Mouse (Mus musculus) stomach, embryonic 14.5 days (tissue): ENCODE results near the gene Derl3. TPM values are rescaled to one million over a fixed set of nuclear protein-coding genes. Genes with fewer than 3 reads are reported as not detected.

Experiments
- ATAC-seq: fragments of 200-750 bp; cut with Nextera tagmentation; 2 replicates; pipeline ENCODE4 v1.8.0; 2017; ENCODE audit warnings: low read depth, moderate TSS enrichment; ENCODE audit not compliant: insufficient number of reproducible peaks, insufficient read depth, low FRiP score
- H3K27ac ChIP-seq: fragments of 300-500 bp; sonication (generic); 2 replicates; pipeline ENCODE4 v1.5.1; 2014; ENCODE audit warnings: mild to moderate bottlenecking, low read length, moderate library complexity, mixed read lengths
- H3K27me3 ChIP-seq: fragments of 300-500 bp; sonication (generic); 2 replicates; pipeline ENCODE4 v1.6.1; 2014; ENCODE audit warnings: low read length, control low read depth, mixed read lengths; ENCODE audit not compliant: control insufficient read depth, insufficient read depth
- H3K36me3 ChIP-seq: fragments of 300-500 bp; sonication (generic); 2 replicates; pipeline ENCODE4 v1.6.1; 2014; ENCODE audit warnings: mild to moderate bottlenecking, control low read depth, low read length, moderate library complexity, mixed read lengths; ENCODE audit not compliant: control insufficient read depth, insufficient read depth
- H3K4me1 ChIP-seq: fragments of 300-500 bp; sonication (generic); 2 replicates; pipeline ENCODE4 v1.6.1; 2014; ENCODE audit warnings: low read length, control low read depth, mixed read lengths; ENCODE audit not compliant: control insufficient read depth, insufficient read depth
- H3K4me2 ChIP-seq: fragments of 300-500 bp; sonication (generic); replicated peaks from 2 replicates; pipeline ENCODE4 v1.6.1; 2014; ENCODE audit warnings: low read depth, low read length, control low read depth
- H3K4me3 ChIP-seq: fragments of 300-500 bp; sonication (generic); 2 replicates; pipeline ENCODE4 v1.5.1; 2014; ENCODE audit warnings: low read depth, low read length, control low read depth
- H3K9ac ChIP-seq: fragments of 300-500 bp; sonication (generic); replicated peaks from 2 replicates; pipeline ENCODE4 v1.6.1; 2014; ENCODE audit warnings: low read depth, mild to moderate bottlenecking, control low read depth, low read length, moderate library complexity, mixed read lengths
- H3K9me3 ChIP-seq: fragments of 300-500 bp; sonication (generic); 2 replicates; pipeline ENCODE4 v1.6.1; 2016; ENCODE audit warnings: low read depth, low read length, control low read depth; ENCODE audit not compliant: control insufficient read depth
- WGBS: fragments of 180-500 bp; shearing (Covaris S2); extraction: QIAGEN DNeasy Blood & Tissue Kit; methylation state at CpG from one replicate; pipeline ENCODE4 v1.1.7; 2014; 5-methylcytosine and 5-hydroxymethylcytosine counted together
- polyA plus RNA-seq: library from polyadenylated mRNA; unstranded; fragments of >200 nt; fragmentation: Nextera tagmentation; extraction: Ambion mirVana; gene quantifications from 2 replicates; pipeline ENCODE4 v1.2.1, GENCODE M21; 2014

The Derl3 gene
- polyA plus RNA-seq, 1 experiment from 2014 or later, result 2.3 TPM

GRCm38 (mm10) chr10:75924324-75924723 is 31.1 kb downstream of the Derl3 start:
- H3K4me1 ChIP-seq, result peaks cover 18% of the 10 kb centered on the region; the same call in 1 of the 2 replicates
- H3K4me3 ChIP-seq, result no peak overlapping the region
- H3K27ac ChIP-seq, result no peak overlapping the region
- WGBS, result 56% methylated on average over 2 of the region's 2 CpGs
- H3K36me3 ChIP-seq, result peaks cover 27% of the 10 kb centered on the region
- ATAC-seq, result no peak
- H3K9ac ChIP-seq, result no peak overlapping the region
- no peaks in the 10 kb centered on the region for H3K9me3 ChIP-seq
- no peaks in the 10 kb centered on the region for H3K27me3 ChIP-seq
- H3K4me2 ChIP-seq, result no peak overlapping the region

GRCm38 (mm10) chr10:75926396-75926795 is 33.2 kb downstream of the Derl3 start:
- ATAC-seq, result no peak
- Histone ChIP-seq H3K9me3 (no peaks in the 10 kb centered on the region), H3K4me2 (no peak overlapping the region), H3K27me3 (no peaks in the 10 kb centered on the region), H3K4me3 (no peak overlapping the region), H3K27ac (no peak overlapping the region), H3K9ac (no peak overlapping the region), H3K4me1 (peaks cover 23% of the 10 kb centered on the region), H3K36me3 (peaks cover 27% of the 10 kb centered on the region)
- WGBS, result 77% methylated on average over 13 of the region's 13 CpGs

- Histone ChIP-seq H3K9me3 (no peaks in the 10 kb centered on the region), H3K9ac (no peak overlapping the region), H3K27me3 (no peaks in the 10 kb centered on the region), H3K36me3 (peaks cover 11% of the 10 kb centered on the region; the same call in 1 of the 2 replicates), H3K4me2 (peak overlapping the region; percentile 91), H3K4me1 (peaks cover 24% of the 10 kb centered on the region), H3K27ac (no peak overlapping the region), H3K4me3 (no peak overlapping the region)
- peak; percentile 19; the same call in 1 of the 2 replicates for ATAC-seq
- WGBS, result 18% methylated on average over 6 of the region's 6 CpGs
Measured at GRCm38 (mm10) chr10:75930304-75930703, 37.1 kb downstream of the Derl3 start.

GRCm38 (mm10) chr10:75931311-75931710 is 38.1 kb downstream of the Derl3 start:
- Histone ChIP-seq H3K27me3 (no peaks in the 10 kb centered on the region), H3K27ac (no peak overlapping the region), H3K36me3 (peaks cover 6% of the 10 kb centered on the region; the same call in 1 of the 2 replicates), H3K9ac (0 out of 2 replicates have a peak overlapping the region, but pooled peaks have one; percentile 83), H3K9me3 (no peaks in the 10 kb centered on the region), H3K4me2 (peak overlapping the region; percentile 91), H3K4me1 (peaks cover 24% of the 10 kb centered on the region), H3K4me3 (peak overlapping the region; percentile 63)
- WGBS, result 25% methylated on average over 7 of the region's 7 CpGs
- no peak for ATAC-seq

- Histone ChIP-seq H3K9ac (peak overlapping the region; percentile 83), H3K4me3 (peak overlapping the region; percentile 63), H3K4me1 (peaks cover 24% of the 10 kb centered on the region), H3K9me3 (no peaks in the 10 kb centered on the region), H3K27me3 (no peaks in the 10 kb centered on the region), H3K36me3 (0 out of 2 replicates have a peak, but pooled peaks cover 6% of the 10 kb centered on the region), H3K4me2 (peak overlapping the region; percentile 91), H3K27ac (peak overlapping the region; percentile 44; the same call in 1 of the 2 replicates)
- peak; percentile 74 for ATAC-seq
- WGBS, result 1% methylated on average over 44 of the region's 44 CpGs
Measured at GRCm38 (mm10) chr10:75932081-75932678, 39.0 kb downstream of the Derl3 start.

GRCm38 (mm10) chr10:75932891-75933290 is 39.7 kb downstream of the Derl3 start, which contains the start of gene Chchd10:
Gene Chchd10 (plus strand): TSS chr10:75933130.
- H3K4me1 ChIP-seq, result peaks cover 24% of the 10 kb centered on the region

GRCm38 (mm10) chr10:75934991-75935390 is 41.8 kb downstream of the Derl3 start:
- no peak overlapping the region for H3K9ac ChIP-seq
- 71% methylated on average over 1 of the region's 1 CpGs for WGBS

More at GRCm38 (mm10) chr10:75932891-75933290, 39.7 kb downstream of the Derl3 start, which contains the start of gene Chchd10:
- peak within 1 kb of the TSS; percentile 83 for H3K9ac ChIP-seq
- peak within 1 kb of the TSS; percentile 63 for H3K4me3 ChIP-seq
- H3K9me3 ChIP-seq, result no peaks in the 10 kb centered on the region
- peak within 1 kb of the TSS; percentile 91 for H3K4me2 ChIP-seq
- H3K36me3 ChIP-seq, result no peaks in the 10 kb centered on the region
- peak within 1 kb of the TSS; percentile 44; the same call in 1 of the 2 replicates for H3K27ac ChIP-seq
- H3K27me3 ChIP-seq, result no peaks in the 10 kb centered on the region
- 31% methylated on average over 6 of the region's 6 CpGs for WGBS
- no peak for ATAC-seq

GRCm38 (mm10) chr10:75935680-75936541 is 42.7 kb downstream of the Derl3 start, which contains the start of gene Mmp11:
Gene Mmp11 (minus strand): TSS chr10:75936496.
- H3K27ac ChIP-seq, result no peak within 1 kb of the TSS
- WGBS, result 2% methylated on average over 51 of the region's 51 CpGs

More at GRCm38 (mm10) chr10:75934991-75935390, 41.8 kb downstream of the Derl3 start:
- Histone ChIP-seq H3K9me3 (no peaks in the 10 kb centered on the region), H3K36me3 (no peaks in the 10 kb centered on the region), H3K27ac (no peak overlapping the region), H3K4me1 (peaks cover 23% of the 10 kb centered on the region), H3K4me2 (no peak overlapping the region), H3K4me3 (no peak overlapping the region), H3K27me3 (no peaks in the 10 kb centered on the region)
- ATAC-seq, result no peak

More at GRCm38 (mm10) chr10:75935680-75936541, 42.7 kb downstream of the Derl3 start, which contains the start of gene Mmp11:
- H3K4me3 ChIP-seq, result peak within 1 kb of the TSS; percentile 37
- H3K9ac ChIP-seq, result no peak within 1 kb of the TSS
- peak within 1 kb of the TSS; percentile 45 for H3K4me2 ChIP-seq
- H3K4me1 ChIP-seq, result peaks cover 14% of the 10 kb centered on the region
- no peaks in the 10 kb centered on the region for H3K36me3 ChIP-seq
- H3K27me3 ChIP-seq, result no peaks in the 10 kb centered on the region
- no peaks in the 10 kb centered on the region for H3K9me3 ChIP-seq
- peak; percentile 76 for ATAC-seq
